Mouse (Mus musculus): Measurements from ENCODE around the gene A630001G21Rik. TPM values are rescaled to one million over a fixed set of nuclear protein-coding genes. Genes with fewer than 3 reads are reported as not detected.

The A630001G21Rik gene
- total RNA-seq, 1 experiment from 2014 or later = 52.6 TPM

DNA sequence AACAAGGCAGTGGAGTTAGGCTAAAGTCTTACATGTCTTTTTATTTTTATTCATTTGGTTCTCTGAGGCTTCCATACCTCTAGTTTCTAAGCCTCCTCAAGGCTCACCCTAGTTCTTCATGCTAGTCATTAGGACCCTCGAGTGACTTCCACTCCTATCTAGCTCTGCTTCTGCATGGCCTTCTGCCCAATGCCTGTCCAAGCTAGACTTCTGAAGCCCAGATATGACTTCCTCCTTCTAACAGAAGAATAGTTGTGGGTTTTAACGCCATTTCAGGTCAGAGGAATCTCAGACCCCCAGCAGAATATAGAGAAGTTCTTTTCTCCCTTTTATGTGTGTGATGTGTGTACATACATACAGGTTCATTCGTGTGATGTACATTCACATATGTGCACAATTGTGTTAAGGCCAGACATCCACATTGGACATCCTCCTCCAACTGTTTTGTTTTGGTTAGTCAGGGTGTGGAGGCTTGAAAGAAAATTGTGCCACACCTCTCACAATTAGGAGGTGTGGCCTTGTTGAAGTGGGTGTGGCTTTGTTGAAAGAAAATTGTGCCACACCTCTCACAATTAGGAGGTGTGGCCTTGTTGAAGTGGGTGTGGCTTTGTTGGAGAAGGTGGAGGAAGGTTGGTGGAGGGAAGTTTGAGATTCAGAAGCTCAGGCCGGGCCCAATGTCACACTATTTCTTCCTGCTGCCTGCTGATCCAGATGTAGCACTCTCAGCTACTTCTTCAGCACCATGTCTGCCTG, 1.2 kb upstream of the A630001G21Rik start:
- ATAC-seq (replicated peaks in 1 of 2; ENCODE audit: insufficient read depth in 1 of 2, low FRiP score in 2 of 2, low TSS enrichment in 1 of 2, low read depth in 1 of 2, poor library complexity in 2 of 2, severe bottlenecking in 2 of 2) = peak; percentile 73 to 84

DNA sequence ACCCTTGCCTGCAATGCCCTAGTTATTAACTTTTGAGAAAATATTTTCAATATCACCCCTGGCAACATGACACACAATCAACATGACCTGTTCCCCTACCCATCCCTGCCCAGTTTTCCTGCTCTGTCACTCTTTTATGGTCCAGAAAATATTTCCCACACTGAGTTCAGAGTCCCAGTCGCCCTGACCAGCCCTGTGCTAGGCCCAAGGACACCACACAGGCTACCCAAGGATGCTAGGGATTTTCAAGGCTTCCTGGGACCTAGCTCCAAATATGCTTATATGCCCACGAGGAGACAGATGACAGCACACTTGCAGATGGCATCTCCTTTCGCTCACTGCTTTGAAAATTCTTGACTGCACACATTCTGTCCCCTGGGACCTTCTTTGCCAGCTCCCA, 569 bp upstream of the A630001G21Rik start:
- ATAC-seq (replicated peaks in 1 of 2; ENCODE audit: insufficient read depth in 1 of 2, low FRiP score in 2 of 2, low TSS enrichment in 1 of 2, low read depth in 1 of 2, poor library complexity in 2 of 2, severe bottlenecking in 2 of 2) = no peak

DNA sequence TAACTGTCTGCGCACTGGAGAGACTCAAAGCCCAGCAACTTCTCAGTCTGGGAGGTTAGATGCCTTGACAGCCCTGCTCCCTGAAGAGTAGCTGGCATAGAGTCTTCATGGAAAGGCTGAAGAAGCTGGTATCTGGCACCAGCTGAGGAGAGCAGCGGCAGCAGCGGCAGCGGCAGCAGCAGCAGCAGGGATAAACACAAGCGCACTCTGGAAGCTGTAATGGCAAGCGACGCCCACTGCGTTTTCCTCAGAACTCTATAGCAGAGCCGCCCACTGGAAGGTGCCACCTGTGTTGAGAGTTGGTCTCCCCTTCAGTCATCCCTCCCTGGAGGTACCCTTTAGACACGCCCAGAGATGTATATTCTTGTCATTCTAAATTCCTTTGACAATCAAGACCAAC, 2.3 kb downstream of the A630001G21Rik start:
- ATAC-seq (replicated peaks in 1 of 2; ENCODE audit: insufficient read depth in 1 of 2, low FRiP score in 2 of 2, low TSS enrichment in 1 of 2, low read depth in 1 of 2, poor library complexity in 2 of 2, severe bottlenecking in 2 of 2) = no peak

DNA sequence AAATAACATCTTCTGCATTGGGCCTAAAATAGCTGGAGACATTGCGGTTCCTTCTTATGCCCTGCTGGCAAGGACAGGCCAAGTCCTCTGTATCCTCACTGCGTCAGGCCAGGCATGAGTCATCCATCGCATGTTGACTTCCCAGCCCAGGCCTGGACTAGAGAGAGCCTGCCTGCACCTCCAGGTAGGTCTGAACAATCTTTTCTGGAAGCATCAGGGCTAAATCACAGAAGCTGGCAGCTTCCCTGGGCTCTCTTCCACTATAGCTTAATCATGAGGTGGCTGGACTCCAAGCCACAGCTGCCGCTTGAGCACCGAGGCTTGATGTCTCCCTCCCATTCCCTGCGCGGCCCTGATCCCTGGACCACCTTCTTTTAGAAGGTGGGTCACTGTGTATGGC, 3.3 kb downstream of the A630001G21Rik start:
- ATAC-seq (replicated peaks in 1 of 2; ENCODE audit: insufficient read depth in 1 of 2, low FRiP score in 2 of 2, low TSS enrichment in 1 of 2, low read depth in 1 of 2, poor library complexity in 2 of 2, severe bottlenecking in 2 of 2) = no peak

DNA sequence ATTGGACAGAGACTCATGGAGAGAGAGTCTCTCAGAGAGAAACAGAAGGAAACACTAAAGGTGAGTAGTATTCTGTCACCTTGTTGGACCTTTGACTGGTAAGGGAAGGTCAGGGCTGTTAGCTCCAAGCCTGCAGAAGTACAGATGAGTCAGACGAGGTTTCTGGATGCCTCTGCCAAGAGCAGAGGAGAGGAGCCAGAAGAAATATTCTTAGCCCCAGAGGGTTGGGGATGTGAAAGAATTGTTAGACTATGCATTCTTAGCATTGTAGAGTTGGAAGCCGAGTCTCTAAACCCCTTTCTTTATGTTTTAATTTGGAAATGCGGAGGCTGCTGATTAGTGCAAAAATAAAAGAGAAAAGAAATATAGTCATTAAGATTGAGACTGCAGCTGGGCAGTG, 6.5 kb downstream of the A630001G21Rik start:
- no peak for ATAC-seq (replicated peaks in 1 of 2; ENCODE audit: insufficient read depth in 1 of 2, low FRiP score in 2 of 2, low TSS enrichment in 1 of 2, low read depth in 1 of 2, poor library complexity in 2 of 2, severe bottlenecking in 2 of 2)

DNA sequence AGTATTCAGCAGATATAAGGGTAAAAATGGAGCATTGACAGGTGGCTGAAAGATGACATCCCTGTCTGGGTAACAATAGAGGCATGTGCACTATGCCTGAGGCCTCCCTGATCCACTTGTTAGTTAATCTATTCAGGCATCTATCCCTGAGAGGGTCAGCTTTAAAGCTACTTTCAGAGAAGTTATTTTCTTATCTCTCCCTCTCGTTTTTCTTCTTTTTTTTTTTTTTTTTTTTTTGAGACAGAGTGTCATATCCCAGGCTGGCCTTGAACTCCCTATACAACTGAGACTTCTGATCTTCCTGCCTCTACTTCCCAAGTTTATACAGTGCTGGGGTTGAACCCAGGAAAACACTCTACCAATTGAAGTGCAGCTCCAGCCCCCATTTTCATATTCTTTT, 10.7 kb downstream of the A630001G21Rik start:
- ATAC-seq (replicated peaks in 1 of 2; ENCODE audit: insufficient read depth in 1 of 2, low FRiP score in 2 of 2, low TSS enrichment in 1 of 2, low read depth in 1 of 2, poor library complexity in 2 of 2, severe bottlenecking in 2 of 2) = no peak

DNA sequence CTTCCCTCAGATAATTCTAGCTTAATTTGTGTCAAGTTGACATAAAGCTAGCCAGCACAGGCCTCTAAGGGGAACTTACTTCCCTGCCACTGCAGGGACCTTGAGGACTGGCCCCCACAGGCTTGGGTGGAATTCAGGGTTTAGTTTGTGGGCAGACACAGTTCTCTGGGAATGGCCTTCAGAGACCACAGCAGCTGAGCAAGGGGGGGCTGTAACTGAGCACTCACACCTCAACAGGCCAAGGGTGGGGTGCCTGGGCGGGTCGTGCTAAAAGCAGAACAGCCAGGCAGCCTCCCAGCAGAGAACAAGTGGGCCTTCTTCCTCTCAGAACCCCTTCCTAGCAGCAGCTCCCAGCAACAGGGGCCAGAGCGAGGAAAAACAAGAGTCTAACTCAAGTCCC, 12.3 kb downstream of the A630001G21Rik start:
- ATAC-seq (replicated peaks in 1 of 2; ENCODE audit: insufficient read depth in 1 of 2, low FRiP score in 2 of 2, low TSS enrichment in 1 of 2, low read depth in 1 of 2, poor library complexity in 2 of 2, severe bottlenecking in 2 of 2) = 0 out of 4 replicates have a peak, but pooled peaks have one; percentile 30 to 34

DNA sequence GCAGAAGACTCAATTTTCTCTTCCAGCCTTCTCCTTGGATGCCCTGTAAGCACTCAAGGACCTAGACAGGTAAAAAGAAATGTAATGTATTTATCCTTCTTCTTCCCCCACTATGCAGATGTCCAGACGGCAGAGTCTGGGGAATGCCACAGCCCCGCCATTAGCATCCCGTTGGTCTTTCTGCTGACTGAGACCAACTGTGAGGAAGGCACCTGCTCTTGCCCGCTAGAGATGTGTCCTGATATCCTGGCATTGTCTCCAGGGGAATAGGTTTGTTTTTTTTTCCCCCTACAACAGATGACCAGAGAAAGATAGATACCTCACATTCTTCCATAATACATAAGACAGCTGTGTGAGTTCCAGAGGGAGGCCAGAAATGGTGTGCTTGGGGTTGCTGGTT, 14.2 kb downstream of the A630001G21Rik start:
- ATAC-seq (replicated peaks in 1 of 2; ENCODE audit: insufficient read depth in 1 of 2, low FRiP score in 2 of 2, low TSS enrichment in 1 of 2, low read depth in 1 of 2, poor library complexity in 2 of 2, severe bottlenecking in 2 of 2) = no peak

DNA sequence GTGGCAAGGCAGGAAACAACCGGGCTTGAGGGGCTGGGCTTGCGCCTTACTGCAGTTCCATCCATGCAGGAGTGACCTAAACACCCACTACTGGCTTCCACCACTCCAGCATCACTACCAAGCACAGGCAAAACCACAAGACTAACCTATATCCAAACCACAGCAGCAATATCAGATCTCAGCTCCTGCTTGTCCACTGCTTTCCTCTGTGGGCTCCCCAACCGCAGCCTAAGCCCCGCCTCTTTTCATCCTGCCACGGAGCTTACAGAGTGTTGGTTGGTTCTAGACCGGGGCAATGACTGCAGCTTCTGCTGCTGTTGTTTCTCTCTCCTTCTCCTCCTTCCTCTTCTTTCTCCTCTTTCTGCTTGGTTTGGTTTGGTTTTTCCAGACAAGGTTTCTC, 15.1 kb downstream of the A630001G21Rik start:
- ATAC-seq (replicated peaks in 1 of 2; ENCODE audit: insufficient read depth in 1 of 2, low FRiP score in 2 of 2, low TSS enrichment in 1 of 2, low read depth in 1 of 2, poor library complexity in 2 of 2, severe bottlenecking in 2 of 2) = peak; percentile 82 to 86

DNA sequence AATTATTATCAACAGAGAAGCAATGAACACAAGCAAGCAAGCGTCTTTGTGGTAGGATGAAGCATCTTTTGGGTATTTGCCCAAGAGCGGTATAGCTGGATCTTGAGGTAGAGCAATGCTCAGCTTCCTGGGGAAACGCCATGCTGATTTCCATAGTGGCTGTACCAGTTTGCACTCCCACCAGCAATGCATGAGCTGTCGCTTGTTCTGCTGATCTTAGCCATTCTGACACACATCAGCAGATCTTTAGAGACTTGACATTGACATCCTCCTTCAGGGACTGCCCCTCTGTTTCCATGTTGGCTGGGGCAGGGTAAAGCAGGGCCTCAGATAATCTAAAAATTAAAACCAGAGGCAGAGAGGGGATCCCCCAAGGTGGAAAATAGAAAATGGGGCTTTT, 16.8 kb downstream of the A630001G21Rik start:
- ATAC-seq (replicated peaks in 1 of 2; ENCODE audit: insufficient read depth in 1 of 2, low FRiP score in 2 of 2, low TSS enrichment in 1 of 2, low read depth in 1 of 2, poor library complexity in 2 of 2, severe bottlenecking in 2 of 2) = no peak

DNA sequence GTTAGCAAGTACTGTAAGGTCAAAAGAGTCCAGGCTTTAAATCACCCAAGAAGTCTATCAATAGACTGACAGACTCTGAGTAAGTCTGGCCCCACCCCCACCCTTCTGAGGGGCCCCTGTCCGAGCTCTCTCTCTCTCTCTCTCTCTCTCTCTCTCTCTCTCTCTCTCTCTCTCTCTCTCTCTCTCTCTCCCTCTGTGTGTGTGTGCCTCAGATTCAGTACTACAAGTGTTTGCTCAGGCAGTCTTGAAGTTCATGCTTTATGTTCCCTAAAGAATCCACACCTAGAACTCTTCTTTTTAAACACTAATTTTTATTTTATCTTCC, 19.5 kb downstream of the A630001G21Rik start:
- ATAC-seq (replicated peaks in 1 of 2; ENCODE audit: insufficient read depth in 1 of 2, low FRiP score in 2 of 2, low TSS enrichment in 1 of 2, low read depth in 1 of 2, poor library complexity in 2 of 2, severe bottlenecking in 2 of 2) = no peak

DNA sequence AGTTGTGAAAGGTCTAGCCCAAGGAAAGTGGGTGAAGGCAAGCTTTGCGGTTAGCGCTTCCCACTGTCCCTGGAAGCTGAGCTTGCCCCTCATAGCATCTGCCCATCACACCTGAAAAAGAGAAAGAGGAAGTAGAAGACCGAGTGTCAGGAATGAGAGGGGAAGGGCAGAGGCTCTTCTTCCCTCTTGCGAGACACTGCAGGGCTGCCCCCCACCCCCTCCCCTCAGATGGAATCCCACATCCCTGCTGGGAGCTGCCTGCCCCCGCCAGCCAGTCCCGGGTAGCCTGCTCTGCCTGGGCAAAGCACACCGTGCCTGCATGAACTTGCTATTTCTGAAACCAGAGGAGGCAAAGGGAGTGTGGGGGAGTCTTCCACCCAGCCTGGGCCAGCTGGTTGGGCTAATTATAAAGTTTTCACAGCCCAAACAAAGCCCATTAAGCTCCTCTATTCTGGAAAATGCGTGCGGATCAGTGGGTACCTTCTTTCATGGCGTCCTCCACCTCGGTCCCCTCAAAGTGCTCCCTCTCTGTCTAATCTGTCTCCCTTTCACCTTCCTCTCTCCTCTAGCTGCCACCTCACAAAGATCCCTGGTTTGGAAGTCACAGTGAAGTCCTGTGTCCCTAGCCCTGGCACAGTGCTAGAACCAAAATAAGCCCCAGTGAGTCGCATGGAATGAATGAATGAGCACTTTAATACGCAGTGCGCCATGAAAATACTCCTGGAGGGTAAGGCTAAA, 20.0 kb downstream of the A630001G21Rik start:
- peak; percentile 65 to 69 for ATAC-seq (replicated peaks in 1 of 2; ENCODE audit: insufficient read depth in 1 of 2, low FRiP score in 2 of 2, low TSS enrichment in 1 of 2, low read depth in 1 of 2, poor library complexity in 2 of 2, severe bottlenecking in 2 of 2)

DNA sequence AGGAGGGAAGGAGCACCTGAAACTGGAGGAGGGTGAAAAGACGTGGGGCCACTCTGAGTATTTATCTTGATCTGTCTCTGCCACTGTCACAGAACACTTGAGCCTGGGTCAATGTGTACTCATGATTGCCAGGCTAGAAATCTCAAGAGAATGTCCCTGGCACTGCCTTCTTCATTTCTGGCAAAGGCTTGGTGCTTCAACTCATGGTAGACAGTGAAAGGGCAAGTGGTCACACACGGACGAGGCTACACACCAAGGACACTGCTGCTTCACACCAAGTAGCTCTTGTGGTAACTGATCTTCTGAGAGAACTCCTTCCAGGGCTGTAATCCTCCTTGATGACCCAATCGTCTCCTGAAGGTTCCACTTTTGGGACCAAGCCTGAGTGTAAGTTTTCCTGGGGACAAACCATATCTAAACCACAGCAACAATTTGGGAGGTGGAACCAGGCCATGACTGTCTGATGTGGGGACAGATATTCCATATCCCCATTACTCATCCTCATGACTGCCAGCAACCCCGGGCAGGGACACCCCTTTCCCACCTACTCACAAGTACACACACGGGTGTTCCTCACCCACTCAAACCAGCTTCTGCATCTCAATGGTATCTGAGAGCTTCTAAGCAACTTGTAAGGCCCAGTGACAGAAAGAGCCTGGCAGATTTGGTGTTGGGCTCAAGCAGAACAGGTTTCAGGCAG, 20.8 kb downstream of the A630001G21Rik start:
- ATAC-seq (replicated peaks in 1 of 2; ENCODE audit: insufficient read depth in 1 of 2, low FRiP score in 2 of 2, low TSS enrichment in 1 of 2, low read depth in 1 of 2, poor library complexity in 2 of 2, severe bottlenecking in 2 of 2) = no peak

DNA sequence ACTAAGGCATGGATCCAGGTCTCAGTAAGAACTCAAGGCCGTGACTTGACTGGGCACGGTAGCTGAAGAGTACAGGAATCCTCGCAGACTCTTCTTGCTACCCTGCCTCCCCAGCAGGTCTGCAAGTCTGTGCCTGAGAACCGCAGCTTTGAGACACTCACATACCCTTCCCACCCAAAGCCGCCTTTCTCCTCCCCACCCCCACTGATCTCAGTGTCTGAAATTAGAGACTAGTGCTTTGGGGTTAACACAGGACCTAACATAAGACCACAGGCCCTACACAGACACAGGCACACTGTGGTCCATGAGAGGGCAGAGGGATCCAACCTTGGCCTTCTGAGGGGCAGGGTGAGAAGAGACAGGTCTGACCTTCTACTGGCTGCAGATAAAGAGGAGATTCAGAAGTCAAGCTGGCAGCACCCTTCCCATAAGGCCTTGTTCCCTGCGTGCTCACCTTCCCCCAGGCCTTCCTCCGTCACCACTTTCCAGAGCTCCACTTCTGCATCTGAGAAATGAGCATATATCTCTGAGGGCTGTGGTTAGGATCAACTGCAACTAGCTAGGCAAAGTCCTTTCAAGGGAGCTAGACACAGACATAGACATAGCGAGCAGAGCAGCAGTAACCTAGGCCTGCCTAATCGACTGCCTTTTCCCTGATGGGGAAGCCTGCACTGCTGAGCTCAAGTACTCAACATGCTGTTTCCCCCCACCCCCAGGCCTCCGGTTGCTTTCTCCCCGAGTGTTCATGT, 26.3 kb downstream of the A630001G21Rik start:
- peak in 1 of 2 experiments; percentile 19; a peak in 2 of 4 replicates for ATAC-seq (replicated peaks in 1 of 2; ENCODE audit: insufficient read depth in 1 of 2, low FRiP score in 2 of 2, low TSS enrichment in 1 of 2, low read depth in 1 of 2, poor library complexity in 2 of 2, severe bottlenecking in 2 of 2)

DNA sequence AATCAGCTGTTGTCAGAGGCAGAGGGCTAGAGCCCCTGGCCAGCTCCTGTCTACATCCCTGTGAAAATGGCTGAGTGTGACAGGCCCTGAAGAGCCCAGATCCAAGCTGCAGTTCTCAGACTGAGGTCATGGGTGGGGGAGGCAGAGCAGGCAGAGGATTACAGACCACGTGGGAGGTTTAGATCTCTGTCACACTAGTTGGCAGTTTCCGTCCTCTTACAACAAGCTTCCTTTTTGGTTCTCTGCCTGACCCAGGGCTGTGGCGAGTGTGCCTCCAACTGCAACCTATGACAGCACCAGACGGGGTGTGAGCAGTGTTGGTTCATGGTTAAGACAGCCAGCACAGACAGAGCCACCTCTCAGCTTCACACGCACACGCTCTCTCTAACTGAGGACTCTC, 26.9 kb downstream of the A630001G21Rik start:
- peak; percentile 94 for ATAC-seq (replicated peaks in 1 of 2; ENCODE audit: insufficient read depth in 1 of 2, low FRiP score in 2 of 2, low TSS enrichment in 1 of 2, low read depth in 1 of 2, poor library complexity in 2 of 2, severe bottlenecking in 2 of 2)

DNA sequence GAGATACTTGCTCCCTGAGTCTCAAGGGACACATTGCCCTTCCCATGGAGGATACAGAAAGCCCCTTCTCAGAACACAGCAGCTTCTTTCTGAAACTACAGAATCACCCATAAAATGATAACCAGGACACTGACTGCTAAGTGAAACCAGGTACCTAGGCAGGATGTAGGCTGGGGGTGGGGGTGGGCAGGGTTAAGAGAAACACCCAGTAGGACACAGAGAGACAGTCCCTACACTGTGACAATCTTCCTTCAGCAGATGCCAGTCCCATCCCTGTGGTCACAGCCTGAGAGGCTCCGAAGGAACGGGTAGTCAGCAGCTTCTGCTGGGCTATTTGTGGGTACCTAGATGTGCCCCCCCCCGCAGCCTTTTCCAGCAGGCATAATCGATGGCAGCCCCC, 27.8 kb downstream of the A630001G21Rik start:
- no peak for ATAC-seq (replicated peaks in 1 of 2; ENCODE audit: insufficient read depth in 1 of 2, low FRiP score in 2 of 2, low TSS enrichment in 1 of 2, low read depth in 1 of 2, poor library complexity in 2 of 2, severe bottlenecking in 2 of 2)

DNA sequence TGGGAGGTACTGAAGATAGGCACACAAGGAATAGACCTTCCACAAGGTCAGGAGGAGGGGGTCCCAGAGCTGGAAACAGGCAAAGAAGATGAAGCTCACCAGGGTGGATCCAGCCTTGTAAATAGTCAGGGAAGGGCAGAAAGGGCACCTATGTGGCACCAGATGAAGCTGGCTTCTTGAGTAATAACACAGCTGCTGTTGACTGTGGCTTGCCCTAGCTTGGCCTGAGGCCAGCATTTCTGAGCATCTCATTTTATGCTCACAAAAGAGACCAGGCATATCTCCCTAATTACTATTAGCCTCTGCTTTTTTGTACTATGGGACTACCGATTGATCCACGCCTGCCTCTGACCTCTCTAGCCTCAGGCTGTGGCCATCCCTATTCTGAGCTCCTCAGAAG, 28.6 kb downstream of the A630001G21Rik start:
- no peak for ATAC-seq (replicated peaks in 1 of 2; ENCODE audit: insufficient read depth in 1 of 2, low FRiP score in 2 of 2, low TSS enrichment in 1 of 2, low read depth in 1 of 2, poor library complexity in 2 of 2, severe bottlenecking in 2 of 2)

DNA sequence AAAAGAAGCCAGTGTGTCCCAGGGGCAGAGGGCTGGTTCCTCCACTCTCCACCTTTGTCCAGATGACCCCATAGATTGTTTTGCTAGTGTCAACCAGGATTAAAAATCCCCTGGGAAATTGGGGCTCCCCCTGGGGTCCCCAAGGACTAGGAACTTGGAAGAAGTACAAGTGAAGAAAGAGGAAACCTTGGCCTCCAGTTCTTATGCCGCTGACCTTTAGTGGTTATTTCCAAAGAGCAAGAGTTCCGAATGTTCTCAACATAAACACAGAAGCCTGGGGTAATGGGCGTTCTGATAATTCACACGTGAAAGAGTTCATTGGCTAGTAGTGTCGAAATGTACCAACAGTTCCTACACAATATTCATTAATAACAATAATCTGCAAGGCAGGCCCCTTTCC, 31.9 kb downstream of the A630001G21Rik start:
- no peak for ATAC-seq (replicated peaks in 1 of 2; ENCODE audit: insufficient read depth in 1 of 2, low FRiP score in 2 of 2, low TSS enrichment in 1 of 2, low read depth in 1 of 2, poor library complexity in 2 of 2, severe bottlenecking in 2 of 2)
